Mouse (Mus musculus) heart, embryonic 16.5 days (tissue): ENCODE measurements around the gene Fgd1. TPM values are rescaled to one million over a fixed set of nuclear protein-coding genes. Genes with fewer than 3 reads are reported as not detected.

Experiments used
- ATAC-seq: fragments of 200-750 bp; cut with Nextera tagmentation; replicated peaks from 2 replicates; pipeline ENCODE4 v1.8.0; 2017; ENCODE audit warnings: moderate number of reproducible peaks; ENCODE audit not compliant: insufficient read depth, low FRiP score; ENCODE audit errors: extremely low read depth
- H3K27ac ChIP-seq: fragments of 300-500 bp; sonication (generic); 2 replicates; pipeline ENCODE4 v1.5.1; 2014; ENCODE audit warnings: mild to moderate bottlenecking, low read length, control low read depth, moderate library complexity
- H3K27me3 ChIP-seq: fragments of 300-500 bp; sonication (generic); 2 replicates; pipeline ENCODE4 v1.6.1; 2014; ENCODE audit warnings: low read length, mixed read lengths; ENCODE audit not compliant: control insufficient read depth, insufficient read depth
- H3K36me3 ChIP-seq: fragments of 300-500 bp; sonication (generic); 2 replicates; pipeline ENCODE4 v1.6.1; 2014; ENCODE audit not compliant: control insufficient read depth, insufficient read depth
- H3K4me1 ChIP-seq: fragments of 300-500 bp; sonication (generic); 2 replicates; pipeline ENCODE4 v1.6.1; 2014; ENCODE audit warnings: low read length, mixed read lengths; ENCODE audit not compliant: control insufficient read depth, insufficient read depth
- H3K4me2 ChIP-seq: fragments of 300-500 bp; sonication (generic); 2 replicates; pipeline ENCODE4 v1.6.1; 2014; ENCODE audit warnings: low read depth, mild to moderate bottlenecking, control low read depth, low read length
- H3K4me3 ChIP-seq: fragments of 300-500 bp; sonication (generic); 2 replicates; pipeline ENCODE4 v1.5.1; 2014; ENCODE audit warnings: mild to moderate bottlenecking, control low read depth, low read length
- H3K9ac ChIP-seq: fragments of 300-500 bp; sonication (generic); 2 replicates; pipeline ENCODE4 v1.6.1; 2014; ENCODE audit warnings: low read length, control low read depth
- H3K9me3 ChIP-seq: fragments of 300-500 bp; sonication (generic); replicated peaks from 2 replicates; pipeline ENCODE4 v1.6.1; 2016; ENCODE audit warnings: low read length; ENCODE audit not compliant: control insufficient read depth
- WGBS: fragments of 180-500 bp; shearing (Covaris S2); extraction: QIAGEN DNeasy Blood & Tissue Kit; methylation state at CpG from one replicate; pipeline ENCODE4 v1.1.7; 2014; 5-methylcytosine and 5-hydroxymethylcytosine counted together
- polyA plus RNA-seq: library from polyadenylated mRNA; unstranded; fragments of >200 nt; fragmentation: Nextera tagmentation; extraction: Ambion mirVana; gene quantifications from 2 replicates; pipeline ENCODE4 v1.2.1, GENCODE M21; 2015

The Fgd1 gene
- polyA plus RNA-seq, 1 experiment from 2014 or later: 5.6 TPM

DNA sequence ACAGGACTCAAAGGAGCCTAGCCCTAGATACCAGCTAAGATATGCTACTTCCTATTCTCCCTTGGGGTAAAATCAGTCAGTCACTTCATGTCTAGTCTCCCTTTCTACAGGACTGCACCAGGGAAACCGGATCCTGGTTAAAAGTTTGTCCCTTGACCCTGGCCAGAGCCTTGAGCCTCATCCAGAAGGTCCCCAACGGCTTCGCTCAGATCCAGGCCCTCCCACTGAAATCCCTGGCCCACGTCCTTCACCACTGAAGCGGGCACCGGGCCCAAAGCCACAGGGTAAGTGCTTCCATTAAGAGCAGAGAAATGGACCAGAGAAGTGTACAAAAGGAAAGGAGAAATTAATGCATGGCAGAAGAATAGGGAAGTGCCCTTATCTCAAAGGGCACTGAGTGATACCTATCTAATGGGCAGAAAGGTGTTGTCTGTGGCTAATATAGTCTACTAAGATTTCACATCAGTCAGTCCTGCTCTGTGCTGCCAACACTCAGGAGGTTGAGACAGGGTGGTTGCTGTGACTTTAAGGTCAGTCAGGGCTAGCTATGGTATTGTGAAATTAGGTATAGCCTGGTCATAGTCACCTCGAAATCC, 20.2 kb downstream of the Fgd1 start:
- H3K4me3 ChIP-seq: no peak overlapping the region
- no peaks in the 10 kb centered on the region for H3K9me3 ChIP-seq
- H3K4me1 ChIP-seq: no peaks in the 10 kb centered on the region
- no peak overlapping the region for H3K27ac ChIP-seq
- H3K9ac ChIP-seq: no peak overlapping the region
- no peak for ATAC-seq
- peaks cover 10% of the 10 kb centered on the region for H3K36me3 ChIP-seq
- H3K27me3 ChIP-seq: no peaks in the 10 kb centered on the region
- H3K4me2 ChIP-seq: no peak overlapping the region
- 85% methylated on average over 7 of the region's 7 CpGs for WGBS

DNA sequence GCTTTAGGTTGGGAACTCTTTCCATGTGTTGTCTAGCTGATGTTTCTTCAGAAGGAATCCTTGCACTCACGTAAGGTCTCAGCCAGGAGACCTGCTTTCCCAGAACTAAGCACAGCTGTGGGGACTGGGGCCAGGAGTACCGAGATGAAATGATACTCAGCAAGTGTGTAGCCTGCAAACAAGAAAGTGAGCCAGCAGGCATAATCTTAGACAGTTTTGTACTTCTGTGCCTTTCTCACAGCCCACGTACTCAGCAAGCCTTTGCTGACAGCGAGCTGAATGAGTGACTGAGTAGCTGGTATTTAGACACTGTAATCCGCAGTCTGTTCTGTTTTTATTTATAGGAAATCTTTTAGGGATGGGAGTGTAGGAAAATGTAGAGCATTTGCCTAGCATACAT, 21.9 kb downstream of the Fgd1 start:
- Histone ChIP-seq H3K27me3 (no peaks in the 10 kb centered on the region), H3K27ac (no peak overlapping the region), H3K4me3 (no peak overlapping the region), H3K4me1 (no peaks in the 10 kb centered on the region), H3K36me3 (peaks cover 19% of the 10 kb centered on the region), H3K4me2 (no peak overlapping the region), H3K9me3 (no peaks in the 10 kb centered on the region), H3K9ac (no peak overlapping the region)
- ATAC-seq: no peak
- WGBS: 84% methylated on average over 5 of the region's 5 CpGs

DNA sequence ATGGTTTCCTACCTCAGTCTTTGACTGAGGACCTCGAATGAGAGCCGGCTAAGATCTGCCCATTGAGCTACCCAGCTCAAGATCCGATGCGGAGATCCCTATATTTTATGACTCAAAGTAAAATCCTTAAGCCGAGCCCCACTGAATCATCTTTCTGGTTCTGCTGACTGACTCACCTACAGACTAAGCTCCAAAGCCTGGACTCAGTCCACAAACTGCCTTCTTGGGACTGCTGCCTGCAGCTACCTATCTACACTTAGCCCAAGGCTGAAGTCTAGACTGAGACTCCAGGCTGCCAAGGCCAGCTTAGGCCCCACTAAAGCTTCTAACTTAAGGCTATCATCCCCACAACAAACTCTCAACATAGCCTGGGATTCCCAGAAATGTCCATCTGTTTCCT, 30.1 kb downstream of the Fgd1 start:
- H3K4me1 ChIP-seq: no peaks in the 10 kb centered on the region
- H3K36me3 ChIP-seq: peaks cover 20% of the 10 kb centered on the region
- WGBS: 91% methylated on average over 5 of the region's 5 CpGs
- ATAC-seq: no peak
- H3K9ac ChIP-seq: no peak overlapping the region
- H3K9me3 ChIP-seq: no peaks in the 10 kb centered on the region
- no peak overlapping the region for H3K27ac ChIP-seq
- no peak overlapping the region for H3K4me3 ChIP-seq
- no peak overlapping the region for H3K4me2 ChIP-seq
- no peaks in the 10 kb centered on the region for H3K27me3 ChIP-seq

DNA sequence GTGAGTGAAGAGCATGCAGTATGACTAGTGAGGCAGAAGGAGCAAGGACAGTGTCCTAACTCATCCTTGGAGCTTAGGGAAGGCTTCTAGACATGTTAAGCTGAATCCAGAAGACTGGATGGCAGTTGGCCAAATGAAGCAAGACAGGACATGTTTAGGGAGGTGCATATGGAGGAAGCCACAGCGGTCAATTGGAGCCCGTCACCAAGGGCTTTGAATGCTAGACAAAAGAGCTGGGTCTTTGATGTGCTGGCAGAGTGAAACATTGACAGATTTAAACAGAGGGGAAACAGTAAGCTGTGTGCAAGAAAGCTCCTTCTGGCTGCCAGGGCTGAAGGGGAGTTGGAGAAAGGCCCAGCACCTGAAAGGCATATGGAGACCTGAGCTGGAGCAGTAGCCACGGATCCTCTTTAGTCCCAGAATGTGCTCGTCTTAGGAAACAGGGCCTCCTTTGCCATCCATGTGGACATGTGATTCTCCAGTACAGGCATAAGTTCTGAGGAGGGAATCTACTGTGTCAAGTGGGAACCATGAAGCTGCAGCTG, 31.1 kb downstream of the Fgd1 start:
- Histone ChIP-seq H3K9ac (no peak overlapping the region), H3K27ac (no peak overlapping the region), H3K27me3 (no peaks in the 10 kb centered on the region), H3K9me3 (no peaks in the 10 kb centered on the region), H3K4me1 (no peaks in the 10 kb centered on the region), H3K36me3 (peaks cover 19% of the 10 kb centered on the region), H3K4me2 (no peak overlapping the region), H3K4me3 (no peak overlapping the region)
- no peak for ATAC-seq
- 83% methylated on average over 4 of the region's 4 CpGs for WGBS

DNA sequence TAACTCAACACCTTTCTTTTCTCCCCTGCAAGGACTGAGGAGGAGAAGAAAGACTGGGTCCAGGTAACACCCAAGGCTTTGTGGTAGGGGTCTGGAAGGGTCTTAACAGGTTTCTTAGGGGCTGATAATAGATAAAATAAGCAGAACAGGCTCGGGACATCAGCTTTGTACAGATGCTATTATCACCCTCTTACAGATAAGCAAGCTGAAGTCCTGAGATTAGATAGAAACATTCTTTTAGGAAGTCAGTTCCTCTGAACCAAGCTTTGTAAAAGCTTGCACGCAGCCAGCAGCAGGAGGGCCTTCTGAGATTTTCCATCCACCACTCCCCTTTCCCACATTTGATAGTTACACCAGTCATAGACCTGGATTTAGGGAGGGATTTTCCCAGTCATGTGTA, 39.6 kb downstream of the Fgd1 start:
- Histone ChIP-seq H3K4me1 (no peaks in the 10 kb centered on the region), H3K36me3 (peaks cover 19% of the 10 kb centered on the region), H3K9ac (no peak overlapping the region), H3K27me3 (0 out of 2 replicates have a peak, but pooled peaks cover 2% of the 10 kb centered on the region), H3K4me3 (no peak overlapping the region), H3K27ac (no peak overlapping the region), H3K4me2 (no peak overlapping the region), H3K9me3 (no peaks in the 10 kb centered on the region)
- no peak for ATAC-seq
- WGBS: 31% methylated on average over 2 of the region's 2 CpGs

DNA sequence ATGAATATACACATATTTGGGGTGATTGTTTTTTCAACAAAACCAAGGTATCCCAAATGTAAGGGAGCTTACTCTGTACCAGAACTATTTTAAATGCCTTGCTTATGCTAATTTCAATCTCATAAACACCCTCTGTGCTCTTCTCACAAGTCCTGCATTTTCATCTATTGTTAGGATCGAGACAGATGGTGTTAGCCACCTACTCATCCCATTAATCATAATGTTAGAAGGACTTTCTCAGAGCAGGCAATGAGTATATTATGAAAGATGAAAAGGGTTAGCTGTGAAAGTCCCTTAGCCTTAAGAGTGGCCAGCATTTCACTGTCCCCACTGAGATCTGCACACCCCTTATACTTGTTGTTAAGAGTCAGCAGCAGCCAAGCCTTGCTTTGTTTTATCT, 41.5 kb downstream of the Fgd1 start:
- H3K36me3 ChIP-seq: peaks cover 18% of the 10 kb centered on the region
- H3K4me1 ChIP-seq: no peaks in the 10 kb centered on the region
- H3K9ac ChIP-seq: no peak overlapping the region
- 74% methylated on average over 1 of the region's 1 CpGs for WGBS
- no peak overlapping the region for H3K4me2 ChIP-seq
- H3K4me3 ChIP-seq: no peak overlapping the region
- no peaks in the 10 kb centered on the region for H3K9me3 ChIP-seq
- no peak overlapping the region for H3K27ac ChIP-seq
- no peak for ATAC-seq
- H3K27me3 ChIP-seq: 0 out of 2 replicates have a peak, but pooled peaks cover 2% of the 10 kb centered on the region

DNA sequence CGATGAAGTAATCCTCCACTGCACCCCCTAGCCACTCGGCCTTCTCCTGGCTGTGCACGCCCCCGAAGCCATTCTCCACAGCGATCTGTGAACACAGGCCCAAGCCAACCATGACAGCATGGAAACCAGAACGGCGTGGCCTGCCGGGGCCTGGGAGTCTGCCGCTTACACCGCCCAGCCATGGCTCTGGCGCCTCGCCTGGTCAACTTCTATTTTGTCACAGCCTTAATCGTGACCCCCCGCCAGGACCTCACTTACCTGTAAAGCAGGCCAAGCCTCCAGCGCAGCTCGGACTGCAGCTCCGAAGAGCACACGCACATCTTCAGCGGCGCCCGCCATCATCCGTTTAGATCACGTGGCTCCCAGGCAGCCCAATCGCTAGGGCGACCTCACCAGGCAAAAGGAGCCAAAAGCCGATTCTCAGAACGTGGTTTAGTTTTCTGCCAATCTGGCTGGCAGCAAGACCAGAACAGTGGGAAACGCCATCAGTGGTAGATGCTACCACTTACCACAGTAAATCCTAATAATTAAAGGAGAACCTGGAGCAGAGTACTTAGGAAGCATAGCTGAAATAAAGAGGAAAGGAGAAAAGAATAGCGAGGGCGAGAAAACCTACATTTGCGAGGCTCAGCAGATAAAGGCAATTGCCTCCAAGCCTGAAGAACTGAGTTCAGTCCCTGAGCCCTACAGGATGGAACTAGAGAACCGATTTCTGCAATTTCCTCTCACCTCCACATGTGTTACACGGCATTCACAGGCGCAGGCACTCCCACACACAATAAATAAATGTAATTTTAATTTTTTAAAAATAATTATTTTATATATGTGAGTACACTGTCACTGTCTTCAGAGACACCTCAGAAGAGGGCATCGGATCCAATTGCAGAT, 50.5 kb downstream of the Fgd1 start, which contains the start of gene Tsr2:
Tsr2 (minus strand) TSS at position 373 of the 888 bp plus-strand sequence.
- H3K36me3 ChIP-seq: no peaks in the 10 kb centered on the region
- WGBS: 15% methylated on average over 35 of the region's 35 CpGs
- no peaks in the 10 kb centered on the region for H3K9me3 ChIP-seq
- ATAC-seq: peak; percentile 83
- H3K9ac ChIP-seq: peak within 1 kb of the TSS; percentile 75
- peak within 1 kb of the TSS; percentile 57 for H3K4me2 ChIP-seq
- no peaks in the 10 kb centered on the region for H3K27me3 ChIP-seq
- no peak within 1 kb of the TSS for H3K27ac ChIP-seq
- peak within 1 kb of the TSS; percentile 71 for H3K4me3 ChIP-seq
- 0 out of 2 replicates have a peak, but pooled peaks cover 3% of the 10 kb centered on the region for H3K4me1 ChIP-seq

DNA sequence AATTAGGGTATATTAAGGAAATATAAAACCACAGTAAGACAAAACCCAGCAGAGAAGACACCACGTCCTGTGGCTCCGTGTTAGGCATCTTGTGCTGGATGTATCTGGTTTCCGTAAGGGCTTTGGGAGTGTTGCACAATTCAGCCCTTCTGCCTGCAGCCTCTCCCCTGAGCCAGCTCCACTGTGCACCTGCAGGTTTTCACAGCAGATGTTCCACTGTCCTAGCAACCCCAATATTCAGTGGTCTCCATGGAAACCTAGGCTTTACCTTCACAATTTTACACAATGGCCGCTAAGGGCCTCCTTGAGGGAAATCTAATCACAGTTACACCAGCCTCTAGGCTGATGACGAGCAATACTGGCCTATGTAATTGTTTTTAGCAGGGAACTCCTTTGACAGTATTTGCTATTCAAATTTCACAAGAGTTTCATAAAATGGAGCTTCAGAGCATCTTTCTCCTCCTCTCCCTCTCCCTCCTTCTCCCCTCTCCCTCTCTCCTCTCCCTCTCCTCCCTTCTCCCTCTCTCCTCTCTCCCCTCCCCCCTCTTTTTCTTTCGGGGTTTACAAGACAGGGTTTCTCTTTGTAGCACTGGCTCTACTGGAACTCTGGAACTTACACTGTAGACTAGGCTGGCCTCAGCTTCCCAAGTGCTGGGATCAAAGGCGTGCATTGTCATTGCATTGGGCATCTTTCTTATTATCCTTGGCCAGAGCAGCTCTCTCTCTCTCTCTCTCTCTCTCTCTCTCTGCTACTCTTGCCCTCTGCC, 61.5 kb downstream of the Fgd1 start:
- H3K9ac ChIP-seq: no peak overlapping the region
- WGBS: 59% methylated on average over 7 of the region's 7 CpGs
- H3K9me3 ChIP-seq: no peaks in the 10 kb centered on the region
- no peaks in the 10 kb centered on the region for H3K36me3 ChIP-seq
- no peak for ATAC-seq
- no peak overlapping the region for H3K4me3 ChIP-seq
- no peak overlapping the region for H3K4me2 ChIP-seq
- no peaks in the 10 kb centered on the region for H3K4me1 ChIP-seq
- no peaks in the 10 kb centered on the region for H3K27me3 ChIP-seq
- H3K27ac ChIP-seq: no peak overlapping the region
